Mouse (Mus musculus): ENCODE results near the gene Coro7.

GRCm38 (mm10) chr16:4676836-4677235, 2.7 kb downstream of the Coro7 start:
- TF ChIP-seq CTCF (IDR thresholded peaks at IDR 0.05; ENCODE audit: control insufficient read depth, insufficient read depth, insufficient read length) (no peak), MAX (IDR thresholded peaks at IDR 0.05) (no peak), MYOG (IDR thresholded peaks at IDR 0.05; ENCODE audit: control insufficient read depth, extremely low read depth, insufficient read length) (no peak), CEBPB (IDR thresholded peaks at IDR 0.05; ENCODE audit: low read depth) (no peak), FOSL1 (IDR thresholded peaks at IDR 0.05; ENCODE audit: insufficient read depth, low read length, poor library complexity, severe bottlenecking) (no peak), MYOD1 (IDR thresholded peaks at IDR 0.05; ENCODE audit: control insufficient read depth, insufficient read length, low read depth) (no peak)
